Mouse (Mus musculus) CD4-positive, CD25-positive, alpha-beta regulatory T cell, adult 2 months (primary cell): ENCODE measurements around the gene Dmc1.

ENCODE experiments used
- DNase-seq: peaks from one replicate; pipeline ENCODE4 v3.0.0-alpha.2; 2012; ENCODE audit warnings: low read depth, low spot score

The Dmc1 gene

GRCm38 (mm10) chr15:79562417-79562816 is 42.5 kb downstream of the Dmc1 start:
- no peak for DNase-seq

GRCm38 (mm10) chr15:79559649-79560048 is 45.3 kb downstream of the Dmc1 start:
- no peak for DNase-seq

GRCm38 (mm10) chr15:79552566-79552965 is 52.3 kb downstream of the Dmc1 start:
- no peak for DNase-seq

GRCm38 (mm10) chr15:79548226-79548625 is 56.7 kb downstream of the Dmc1 start:
- no peak for DNase-seq

- DNase-seq: no peak
Observed at GRCm38 (mm10) chr15:79547289-79547820, 57.6 kb downstream of the Dmc1 start.

GRCm38 (mm10) chr15:79546410-79547288 is 58.3 kb downstream of the Dmc1 start, which contains the start of gene Ddx17:
TSS of gene Ddx17 (minus strand) at chr15:79546741.
- peak; percentile 99 for DNase-seq

- peak; percentile 74 for DNase-seq
Observed at GRCm38 (mm10) chr15:79545921-79546399, 58.9 kb downstream of the Dmc1 start.

- no peak for DNase-seq
Observed at GRCm38 (mm10) chr15:79545496-79545895, 59.4 kb downstream of the Dmc1 start.

GRCm38 (mm10) chr15:79543968-79544367 is 60.9 kb downstream of the Dmc1 start:
- DNase-seq: no peak

GRCm38 (mm10) chr15:79533796-79534195 is 71.1 kb downstream of the Dmc1 start:
- no peak for DNase-seq

GRCm38 (mm10) chr15:79529935-79530334 is 75.0 kb downstream of the Dmc1 start:
- DNase-seq: no peak

- DNase-seq: no peak
Observed at GRCm38 (mm10) chr15:79527991-79528639, 76.8 kb downstream of the Dmc1 start.

GRCm38 (mm10) chr15:79527192-79527591 is 77.7 kb downstream of the Dmc1 start:
- no peak for DNase-seq

GRCm38 (mm10) chr15:79525979-79526768 is 78.7 kb downstream of the Dmc1 start:
- no peak for DNase-seq

- DNase-seq: no peak
Observed at GRCm38 (mm10) chr15:79525564-79525963, 79.3 kb downstream of the Dmc1 start.

GRCm38 (mm10) chr15:79519400-79520220 is 85.3 kb downstream of the Dmc1 start:
- DNase-seq: no peak

GRCm38 (mm10) chr15:79518571-79518970 is 86.3 kb downstream of the Dmc1 start:
- no peak for DNase-seq

GRCm38 (mm10) chr15:79517710-79518109 is 87.2 kb downstream of the Dmc1 start:
- DNase-seq: no peak

- DNase-seq: peak; percentile 53
Observed at GRCm38 (mm10) chr15:79516171-79517096, 88.5 kb downstream of the Dmc1 start, which contains the start of gene Kdelr3. TSS of gene Kdelr3 (plus strand) at chr15:79516411.

- DNase-seq: no peak
Observed at GRCm38 (mm10) chr15:79513940-79514339, 91.0 kb downstream of the Dmc1 start.
